Mouse (Mus musculus) fibroblast of lung, adult 2 months (primary cell): ENCODE data around the gene Myb.
A peak's percentile ranks its signal among the peaks of the same experiment; 100 is the strongest.

Experiments
- DNase-seq: peaks from one replicate; pipeline ENCODE4 v3.0.0-alpha.2; 2011; ENCODE audit warnings: low read depth

Gene Myb

DNA sequence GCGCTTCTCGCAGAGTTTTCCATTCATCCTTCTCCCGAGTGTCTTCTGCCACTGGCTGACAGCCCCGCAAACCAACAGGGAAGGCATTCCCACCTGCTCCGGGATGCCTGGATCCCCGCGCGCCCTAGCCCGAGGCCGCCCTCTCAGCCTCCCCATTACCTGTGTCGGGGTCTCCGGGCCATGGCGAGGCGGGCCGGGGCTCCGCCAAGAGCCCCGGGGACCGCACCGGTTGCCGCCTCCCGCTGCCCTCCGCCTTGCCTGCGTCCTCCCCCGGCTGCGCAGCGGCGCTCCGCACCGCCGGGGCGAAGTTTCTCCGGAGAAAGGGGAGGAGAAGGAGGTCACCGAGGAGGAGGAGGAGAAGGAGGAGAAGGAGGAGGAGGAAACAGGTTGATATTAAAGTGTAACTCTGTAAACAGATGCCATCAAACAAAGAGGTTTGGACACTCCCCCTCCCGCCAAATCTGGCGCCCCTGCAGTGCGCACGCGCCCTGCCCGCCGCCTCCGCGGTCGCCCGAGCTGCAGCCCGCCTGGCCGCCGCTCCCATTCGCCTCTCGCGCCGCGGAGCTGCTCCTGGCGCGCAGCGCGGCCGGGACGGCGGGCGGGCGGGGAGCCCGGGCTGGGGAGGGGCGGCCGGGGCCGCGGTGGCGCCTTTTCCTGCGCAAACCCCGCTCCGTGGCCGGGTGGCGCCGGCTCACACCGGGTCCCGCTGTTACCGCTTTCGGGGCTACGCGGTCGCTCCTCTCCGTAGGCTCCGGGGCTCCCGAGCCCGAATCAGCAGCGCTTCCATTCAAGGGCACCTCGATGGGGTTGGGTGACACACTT is at the start of gene Myb:
Myb (minus strand) TSS at position 448 of the 822 bp plus-strand sequence.
- no peak for DNase-seq

DNA sequence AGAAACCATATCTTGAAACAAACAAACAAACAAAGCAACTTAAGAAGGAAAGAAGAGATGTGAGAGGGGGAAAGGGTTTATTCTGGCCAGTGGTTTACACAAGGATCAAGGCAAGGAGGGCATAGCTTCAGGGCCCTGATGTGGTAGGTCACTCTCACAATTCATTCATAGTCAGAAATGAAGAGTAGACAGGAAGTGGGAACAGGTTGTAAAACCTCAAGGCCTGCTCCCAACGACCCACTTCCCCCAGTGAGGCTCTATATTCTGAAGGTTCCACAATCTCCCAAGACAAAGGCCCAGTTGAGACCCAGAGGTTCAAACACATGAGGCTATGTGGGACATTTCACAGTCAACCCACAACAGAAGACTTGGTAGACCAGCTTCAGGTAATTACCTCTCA is 46.6 kb upstream of the Myb start:
- DNase-seq: no peak

DNA sequence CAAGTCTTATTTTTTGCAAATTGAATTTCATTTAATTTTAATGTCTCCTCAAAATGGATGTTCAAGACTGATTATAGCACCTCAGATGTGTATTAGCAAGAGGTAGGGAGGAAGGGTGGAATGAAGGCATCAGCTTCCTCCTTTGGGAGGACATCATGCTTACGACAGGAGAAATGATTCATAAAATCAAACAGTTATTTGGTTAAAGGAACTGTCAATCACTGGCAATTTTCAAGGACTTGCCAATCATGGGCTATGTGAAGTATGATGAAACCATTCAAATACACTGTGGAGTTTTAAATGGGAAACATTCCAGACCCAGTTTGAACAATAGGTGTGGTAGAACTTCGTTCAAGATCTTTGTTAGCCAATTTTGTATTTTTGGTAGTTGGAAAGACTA is 45.4 kb upstream of the Myb start:
- DNase-seq: no peak

DNA sequence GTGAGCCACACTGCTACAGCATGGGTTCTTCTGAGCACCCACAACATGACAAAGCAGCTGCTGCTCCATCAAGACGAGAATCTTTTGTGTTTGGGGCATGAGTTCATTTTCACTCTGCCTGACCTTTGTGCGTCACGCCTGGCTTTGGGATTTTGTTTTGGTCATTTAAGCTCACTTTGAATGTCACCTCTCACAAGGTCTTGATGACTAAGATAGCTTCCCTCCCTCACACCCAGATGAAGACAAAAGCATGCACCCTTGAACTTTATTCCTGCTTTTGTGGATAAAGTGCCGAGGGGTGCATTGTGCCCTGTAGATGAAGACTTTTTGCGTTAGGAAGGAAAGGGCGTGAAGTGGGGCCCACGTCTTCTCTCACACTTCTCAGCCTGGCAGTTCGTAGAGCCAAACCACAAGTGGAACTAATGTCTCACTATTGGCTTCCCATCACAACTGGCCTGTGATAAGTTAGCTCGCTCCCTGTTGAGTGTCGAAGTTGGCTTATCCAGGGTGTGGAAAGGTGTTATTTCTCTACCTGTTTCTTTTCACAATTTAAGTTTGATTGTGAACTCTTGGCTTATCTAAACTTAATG is 43.8 kb upstream of the Myb start:
- DNase-seq: no peak

DNA sequence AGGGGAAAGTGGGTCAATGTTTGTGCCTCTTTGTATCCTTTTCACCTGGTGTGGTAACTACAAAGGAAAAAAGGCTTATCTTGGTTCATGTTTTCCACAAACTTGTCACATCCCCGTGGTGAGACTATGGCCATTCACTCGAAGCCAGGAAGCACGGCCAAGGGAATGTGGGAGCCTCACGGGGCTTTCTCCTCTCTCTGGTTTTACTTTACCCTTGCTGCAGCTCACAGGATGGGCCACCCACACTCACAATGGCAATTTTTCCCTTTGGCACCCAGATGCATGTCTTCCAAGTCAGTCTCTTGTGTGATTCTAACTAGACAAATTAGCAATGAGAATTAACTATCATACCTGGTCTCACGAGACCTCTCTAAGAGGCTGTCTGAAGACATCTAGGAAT is 43.1 kb upstream of the Myb start:
- no peak for DNase-seq

DNA sequence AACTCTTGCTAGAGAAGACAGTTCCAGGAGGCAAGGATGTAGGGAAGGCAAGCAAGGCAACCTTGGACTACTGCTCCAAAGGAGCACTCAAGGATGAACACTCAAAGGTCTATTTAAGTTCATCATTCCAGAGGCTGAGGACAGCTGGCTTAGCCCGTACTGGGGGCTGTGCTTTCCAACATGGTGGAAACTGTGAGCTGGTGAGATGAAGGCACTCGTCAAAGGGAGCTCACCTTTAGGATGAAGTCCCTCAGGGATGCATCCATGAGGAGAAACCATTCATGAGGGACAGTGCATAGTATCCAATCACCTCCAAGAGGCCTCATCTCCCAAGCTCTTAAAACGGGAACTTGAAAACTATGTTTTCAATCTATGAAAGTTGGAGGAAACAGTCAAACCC is 42.7 kb upstream of the Myb start:
- no peak for DNase-seq

DNA sequence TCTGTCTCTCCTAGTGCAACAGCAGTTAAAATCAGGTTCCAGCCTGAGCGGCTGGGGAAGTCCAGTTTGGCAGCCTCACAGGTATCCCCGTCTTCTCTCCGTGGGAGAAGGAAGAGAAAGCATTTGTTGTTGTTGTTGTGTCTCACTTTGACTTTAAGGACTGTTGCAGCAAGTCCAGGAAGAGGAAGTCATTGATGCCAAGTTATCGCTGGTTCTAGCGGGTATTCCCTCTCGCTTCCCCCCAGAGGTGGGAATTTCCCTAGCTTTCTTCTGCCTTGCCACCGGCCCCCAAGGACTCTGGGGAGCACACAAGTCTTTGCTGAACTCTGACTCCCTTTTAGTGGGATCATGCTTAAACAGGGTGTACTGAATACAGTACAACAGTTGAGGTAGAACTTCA is 40.0 kb upstream of the Myb start:
- no peak for DNase-seq

DNA sequence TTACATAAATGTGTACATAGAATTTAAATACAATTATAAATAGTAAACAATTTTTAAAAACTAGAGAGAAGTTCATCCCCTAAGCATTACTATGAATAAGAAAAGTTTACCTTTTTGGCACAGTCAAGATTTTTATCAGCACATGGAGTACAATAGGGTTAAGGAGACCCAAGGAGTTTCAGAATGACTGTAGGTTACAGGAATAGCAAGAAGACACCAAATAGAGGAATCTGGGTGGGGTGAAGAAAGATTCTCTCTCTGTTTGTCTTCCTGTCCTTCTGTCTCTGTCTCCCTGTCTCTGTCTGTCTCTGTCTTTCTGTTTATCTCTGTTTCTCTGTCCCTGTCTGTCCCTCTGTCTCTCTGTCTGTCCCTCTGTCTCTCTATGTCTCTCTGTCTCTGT is 39.5 kb upstream of the Myb start:
- no peak for DNase-seq

DNA sequence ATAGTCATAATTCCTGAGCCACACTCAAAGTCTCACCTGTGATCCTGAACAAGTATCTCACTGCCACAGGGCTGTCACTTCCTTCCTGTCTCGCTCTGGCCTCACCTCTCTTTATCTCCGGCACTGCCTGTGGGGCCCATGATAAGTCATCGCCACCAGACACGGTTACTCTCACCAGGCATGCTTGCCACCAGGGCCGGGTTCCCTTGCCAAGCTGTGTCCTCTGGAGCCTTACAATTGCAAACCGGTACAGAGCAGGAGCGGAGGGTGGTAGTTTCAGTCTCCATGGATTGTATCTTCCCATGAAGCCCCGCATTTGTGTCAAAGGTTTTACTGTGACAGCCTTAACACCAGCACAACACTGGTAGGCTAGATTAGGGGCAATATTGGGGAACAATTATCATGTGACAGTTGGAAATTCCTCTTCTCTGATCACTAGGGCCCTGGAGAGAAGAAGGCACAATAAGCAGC is 35.9 kb upstream of the Myb start:
- no peak for DNase-seq

DNA sequence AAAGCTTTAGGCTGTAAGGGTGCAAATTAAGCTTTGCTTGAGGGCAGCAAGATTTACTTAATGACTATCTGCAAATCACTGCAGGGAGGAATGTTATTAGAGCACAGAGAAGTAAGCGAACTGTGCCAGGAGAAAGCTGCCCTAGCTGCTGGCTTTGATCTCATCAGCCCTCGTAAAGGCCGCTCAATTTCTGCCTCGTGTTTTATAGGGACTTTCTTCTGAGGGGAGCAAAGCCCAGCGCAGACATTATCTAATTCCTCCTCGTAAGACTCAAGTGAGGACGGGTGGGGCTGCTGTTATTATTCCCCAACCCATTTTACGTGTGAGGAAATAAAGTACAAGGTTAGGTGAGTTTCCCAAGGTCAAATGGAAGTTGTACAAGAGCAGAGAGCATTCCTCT is 34.8 kb upstream of the Myb start:
- no peak for DNase-seq

DNA sequence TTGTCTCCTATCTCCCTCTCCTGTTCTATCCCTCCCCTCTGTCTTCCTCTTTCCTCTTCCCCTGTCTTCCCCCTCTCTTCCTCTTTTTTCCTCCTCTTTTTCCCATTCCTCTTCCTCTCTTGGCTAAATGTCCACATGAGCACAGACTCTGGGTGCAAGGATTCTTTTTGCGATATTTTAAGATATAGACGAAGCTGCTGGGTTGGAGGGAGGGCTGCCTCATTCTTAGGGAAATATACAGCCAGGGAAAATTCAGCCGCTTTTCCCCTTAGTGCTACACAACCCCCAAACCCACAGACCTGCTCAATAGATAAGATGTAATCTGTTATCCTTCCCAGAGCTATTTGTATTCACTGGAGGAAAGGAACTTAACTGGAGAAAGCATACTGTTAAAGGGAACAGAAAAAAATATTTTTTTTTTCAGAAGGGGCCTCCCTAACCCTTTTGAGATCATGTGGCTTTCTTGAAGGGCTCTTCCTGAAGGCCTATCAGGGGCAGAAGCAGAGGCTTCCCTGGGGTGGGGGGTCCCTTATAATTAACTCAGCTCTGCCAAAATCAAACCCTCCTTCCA is 33.2 kb upstream of the Myb start:
- no peak for DNase-seq

DNA sequence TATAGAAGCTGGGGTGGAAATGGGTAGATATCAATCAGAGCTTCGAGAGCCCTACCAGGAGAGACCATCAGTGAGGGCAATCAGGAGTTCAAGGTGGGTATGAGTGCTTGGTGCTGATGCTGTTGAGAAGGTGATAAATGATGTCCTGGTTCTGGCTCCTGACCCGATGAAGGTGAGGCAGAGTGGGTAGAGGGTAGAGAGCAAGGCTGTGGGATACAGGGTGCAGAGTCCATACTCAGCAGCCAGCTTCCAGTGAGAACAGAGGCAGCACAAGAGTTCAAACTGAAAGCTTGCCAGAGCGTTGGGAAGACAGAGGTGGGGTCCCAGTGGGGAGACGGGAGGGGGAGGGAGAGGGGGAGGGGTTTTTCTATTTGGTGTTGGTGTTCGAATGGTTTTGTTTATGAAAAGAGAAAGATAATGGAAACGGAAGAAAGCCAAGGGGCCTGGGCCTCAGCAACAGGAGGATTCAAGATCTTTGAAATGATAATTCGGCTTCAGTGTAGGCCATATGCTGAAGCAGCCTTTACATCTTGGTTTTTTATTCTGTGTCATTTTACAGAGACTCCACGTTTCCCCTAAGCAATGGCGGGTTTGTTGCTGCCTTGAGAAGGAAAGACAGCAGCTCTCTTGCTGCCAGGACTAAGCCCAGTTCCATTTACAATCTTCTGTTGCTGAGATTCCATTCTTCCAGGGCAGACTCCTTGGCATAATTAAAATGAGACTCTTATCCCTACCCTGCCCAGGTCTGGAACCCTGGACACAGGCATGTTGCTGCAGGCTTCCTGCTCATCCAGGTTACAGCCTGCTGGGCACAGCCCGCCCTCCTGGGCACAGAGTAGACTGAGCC is 32.5 kb upstream of the Myb start:
- DNase-seq: no peak

DNA sequence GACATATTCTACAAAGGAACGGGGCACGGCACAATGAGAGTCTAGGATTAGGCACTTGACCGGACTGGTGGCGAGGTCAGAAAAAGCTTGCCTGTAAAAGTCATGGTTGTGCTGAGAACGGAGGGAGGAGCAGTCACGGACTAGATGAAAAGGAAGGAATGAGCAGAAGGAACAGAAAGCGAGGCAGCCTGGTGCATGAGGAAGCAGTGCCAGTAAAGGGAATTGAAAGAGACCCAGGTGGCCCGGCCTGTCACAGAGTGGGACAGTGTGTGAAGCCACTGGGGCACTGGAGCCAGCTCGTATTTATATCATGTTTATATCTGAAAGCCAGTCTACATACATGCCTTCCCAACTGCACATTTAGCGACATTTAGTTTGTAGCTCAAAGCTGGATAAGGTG is 31.7 kb upstream of the Myb start:
- DNase-seq: no peak

DNA sequence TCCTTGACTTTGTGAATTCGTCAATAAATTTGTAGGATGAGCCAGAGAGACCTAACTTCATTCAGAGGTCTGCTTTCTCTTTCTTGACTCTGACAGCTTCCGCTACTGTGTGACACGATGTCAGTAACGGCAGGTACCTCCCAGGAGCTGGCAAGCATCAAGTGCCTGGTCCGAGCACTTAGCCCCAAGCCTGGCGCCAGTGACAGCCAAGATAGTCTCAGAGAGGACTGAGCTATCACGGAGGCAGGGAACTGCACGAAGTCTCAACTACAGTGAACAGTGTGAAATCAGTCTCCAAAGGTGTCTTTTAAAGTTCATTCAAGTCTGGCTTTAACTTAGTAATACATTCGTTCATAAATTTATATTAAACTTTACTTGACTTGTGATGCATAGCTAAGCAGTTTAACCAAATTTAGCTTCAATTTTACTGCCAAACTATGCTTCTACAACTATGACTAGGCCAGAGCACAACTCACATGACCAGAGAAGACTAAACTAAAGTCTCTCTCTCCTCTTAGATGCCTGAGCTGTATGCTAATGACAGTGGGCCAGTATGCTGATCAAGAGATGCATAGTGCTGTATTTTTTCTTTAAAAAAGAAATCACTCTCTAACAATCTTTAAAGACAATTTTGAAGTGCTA is 29.1 kb upstream of the Myb start:
- DNase-seq: no peak

DNA sequence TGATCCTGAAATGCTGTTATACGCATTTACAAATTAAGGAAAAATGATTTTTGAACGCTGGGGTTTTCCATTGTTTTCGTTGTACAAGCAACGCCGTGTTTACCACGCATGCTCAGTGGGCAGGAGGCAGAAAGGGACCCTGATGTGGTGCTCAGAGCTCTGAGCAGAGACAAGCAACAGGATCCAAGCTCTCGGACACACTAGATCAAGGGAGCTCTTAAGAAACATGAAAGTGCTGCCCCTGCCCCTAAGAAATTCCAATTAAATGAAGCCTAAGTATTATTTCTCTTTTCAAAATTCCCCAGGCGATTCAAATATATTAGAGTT is 28.5 kb upstream of the Myb start:
- DNase-seq: no peak

DNA sequence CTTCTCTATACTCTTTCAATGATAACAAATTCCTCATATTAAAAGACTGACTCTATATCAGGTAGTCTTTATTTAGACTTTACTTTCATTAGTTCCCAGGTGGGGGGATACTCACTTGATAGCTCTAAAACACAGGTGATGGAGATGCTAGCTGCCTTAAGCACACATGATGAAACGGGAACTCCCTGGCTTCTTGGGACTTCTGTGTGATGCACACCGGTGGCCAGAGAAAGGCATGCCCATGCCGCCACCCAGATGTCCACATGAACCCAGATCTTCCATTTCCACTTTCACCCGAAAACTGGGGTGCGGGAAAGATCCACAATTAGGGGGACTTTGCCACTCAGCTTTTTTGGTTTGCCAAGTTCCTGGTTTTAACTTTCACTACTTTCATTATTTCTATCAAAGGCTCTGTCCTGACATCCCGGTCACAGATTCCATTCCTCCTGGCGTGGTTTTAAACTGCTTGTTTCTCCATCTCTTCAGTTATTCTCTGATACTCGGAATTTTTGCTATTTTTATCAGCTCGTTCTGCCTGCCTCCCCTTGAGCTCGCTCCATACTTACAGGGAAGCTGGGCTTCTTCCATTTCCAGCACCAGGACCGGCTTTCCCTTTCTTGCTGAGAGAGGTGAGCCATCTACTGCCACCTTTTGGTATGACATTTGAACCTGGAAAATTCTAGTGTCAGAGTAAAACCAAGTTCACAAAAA is 27.9 kb upstream of the Myb start:
- peak; percentile 28 for DNase-seq

DNA sequence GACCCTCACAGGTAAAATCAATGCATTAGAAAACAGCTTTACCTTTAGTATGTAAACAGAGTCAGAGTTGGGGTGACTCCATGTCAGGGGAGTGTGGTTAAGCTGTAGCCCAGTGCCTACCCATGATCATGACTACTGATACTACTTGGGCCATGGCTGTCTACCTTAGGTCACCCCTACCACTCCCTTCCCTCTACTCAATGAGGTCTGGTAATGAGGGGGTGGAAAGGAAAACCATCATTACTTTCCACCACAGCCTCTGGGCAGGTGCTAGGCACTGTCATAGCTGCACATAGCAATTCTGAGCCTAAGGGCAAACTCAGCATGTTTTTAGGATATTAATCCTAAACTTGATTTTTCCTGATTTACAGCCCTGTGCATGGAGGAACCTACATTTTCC is 27.1 kb upstream of the Myb start:
- no peak for DNase-seq

DNA sequence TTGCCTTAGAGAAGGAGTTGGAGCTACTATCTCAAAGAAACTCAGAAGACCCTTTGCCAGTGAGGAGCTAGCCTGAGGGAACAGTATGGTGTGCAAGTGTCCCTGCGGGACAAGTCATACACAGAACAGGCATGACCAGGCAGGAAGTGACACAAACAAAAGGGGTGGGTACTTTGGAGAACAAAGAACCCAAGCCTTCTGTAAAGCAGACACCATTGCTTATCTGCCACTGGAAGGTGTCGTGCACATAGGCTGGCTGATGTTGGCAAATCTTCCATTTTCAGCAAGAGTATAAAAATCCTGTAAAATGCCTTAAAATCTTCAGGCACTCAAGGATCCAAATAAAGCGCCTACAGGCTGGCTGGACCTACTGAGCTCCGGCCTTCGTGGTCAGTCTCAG is 25.9 kb upstream of the Myb start:
- no peak for DNase-seq

DNA sequence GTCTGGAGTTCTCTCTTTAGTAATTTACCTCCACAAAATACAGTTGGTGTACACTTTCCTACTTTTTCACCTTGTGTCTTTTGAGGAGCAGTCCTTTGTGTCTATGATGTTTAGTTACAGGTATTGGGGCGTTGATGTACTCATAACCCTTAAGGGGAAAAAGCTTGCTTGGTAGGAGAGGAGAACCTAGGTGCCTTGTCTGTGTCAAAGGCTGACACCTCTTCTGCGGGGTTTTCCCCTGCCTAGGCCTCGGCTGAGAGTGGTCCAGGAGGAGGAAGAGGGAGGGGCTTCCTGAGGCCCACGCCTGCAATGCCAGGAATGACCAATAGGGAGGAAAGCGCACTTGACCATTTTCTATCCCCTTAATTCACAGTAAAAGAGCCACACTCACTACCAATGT is 17.9 kb upstream of the Myb start:
- no peak for DNase-seq

DNA sequence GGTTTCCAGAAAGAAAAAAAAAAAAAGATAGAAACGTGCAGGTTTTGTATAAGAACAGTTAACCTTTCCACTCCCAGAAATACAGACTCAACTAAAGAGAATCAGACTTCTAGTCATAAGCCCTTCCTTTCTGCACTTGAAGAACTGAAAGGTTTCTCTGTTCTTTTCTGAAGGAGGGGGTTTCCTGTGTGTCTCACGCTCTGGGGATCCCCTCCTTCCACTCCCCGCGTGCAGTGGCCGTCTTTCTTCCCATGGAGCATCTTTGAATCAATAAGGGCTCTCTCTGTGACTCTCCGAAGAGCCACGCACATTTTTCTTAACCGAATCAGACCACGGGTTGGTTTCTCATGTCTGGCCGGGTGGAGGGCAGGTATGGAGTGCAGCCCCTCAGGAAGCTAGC is 17.5 kb upstream of the Myb start:
- DNase-seq: no peak

DNA sequence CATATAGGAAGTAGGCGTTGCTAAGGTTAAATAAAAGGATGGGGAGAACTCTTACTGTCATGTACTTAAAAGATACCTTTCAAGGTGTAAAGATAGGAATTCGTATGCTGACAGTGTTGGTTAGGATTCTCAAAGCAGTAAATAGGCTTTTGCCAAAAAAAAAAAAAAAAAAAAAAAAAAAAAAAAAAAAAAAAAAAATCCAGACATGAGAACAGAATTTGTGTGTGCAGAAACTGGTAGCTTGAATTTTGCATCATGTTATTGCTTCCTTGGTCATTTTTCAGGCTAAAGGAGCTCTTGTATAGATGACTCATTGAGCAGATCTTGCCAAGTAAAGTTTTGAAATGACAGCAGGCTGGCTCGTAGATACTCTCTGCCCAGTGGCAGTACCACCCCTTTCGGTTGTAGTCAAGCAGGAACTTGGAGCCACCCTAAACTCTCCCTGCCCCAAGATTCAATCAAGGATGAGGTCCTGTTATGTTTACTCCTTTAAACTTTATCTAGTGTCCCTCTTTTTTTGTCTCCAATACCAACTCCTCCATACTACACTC is 11.9 kb upstream of the Myb start:
- peak; percentile 17 for DNase-seq
